Mouse (Mus musculus) forebrain, embryonic 14.5 days (tissue): ENCODE data around the gene Cfap298. TPM values are rescaled to one million over a fixed set of nuclear protein-coding genes. Genes with fewer than 3 reads are reported as not detected.

Experiments
- ATAC-seq: fragments of 200-750 bp; cut with Nextera tagmentation; 2 replicates; pipeline ENCODE4 v1.8.0; 2017; ENCODE audit warnings: mild to moderate bottlenecking, moderate library complexity
- DNase-seq: peaks from one replicate; pipeline ENCODE4 v3.0.0-alpha.2; 2015; ENCODE audit warnings: low spot score
- H3K27ac ChIP-seq: fragments of 300-500 bp; sonication (generic); 2 replicates; pipeline ENCODE4 v1.5.1; 2014; ENCODE audit warnings: low read depth, mild to moderate bottlenecking, control low read depth, low read length, moderate library complexity
- H3K27me3 ChIP-seq: fragments of 300-500 bp; sonication (generic); replicated peaks from 2 replicates; pipeline ENCODE4 v1.6.1; 2014; ENCODE audit warnings: low read length, control low read depth, mixed read lengths; ENCODE audit not compliant: control insufficient read depth, insufficient read depth
- H3K36me3 ChIP-seq: fragments of 300-500 bp; sonication (generic); 2 replicates; pipeline ENCODE4 v1.6.1; 2014; ENCODE audit warnings: low read length, control low read depth; ENCODE audit not compliant: control insufficient read depth, insufficient read depth
- H3K4me1 ChIP-seq: fragments of 300-500 bp; sonication (generic); 2 replicates; pipeline ENCODE4 v1.6.1; 2014; ENCODE audit warnings: antibody characterized with exemption, low read length, control low read depth; ENCODE audit not compliant: control insufficient read depth, insufficient read depth
- H3K4me2 ChIP-seq: fragments of 300-500 bp; sonication (generic); 2 replicates; pipeline ENCODE4 v1.6.1; 2014; ENCODE audit warnings: mild to moderate bottlenecking, control low read depth, low read length
- H3K4me3 ChIP-seq: fragments of 300-500 bp; sonication (generic); 2 replicates; pipeline ENCODE4 v1.5.1; 2014; ENCODE audit warnings: low read depth, low read length, control low read depth
- H3K9ac ChIP-seq: fragments of 300-500 bp; sonication (generic); 2 replicates; pipeline ENCODE4 v1.6.1; 2014; ENCODE audit warnings: mild to moderate bottlenecking, low read length, control low read depth, moderate library complexity
- H3K9me3 ChIP-seq: fragments of 300-500 bp; sonication (generic); replicated peaks from 2 replicates; pipeline ENCODE4 v1.6.1; 2016; ENCODE audit warnings: low read length, control low read depth, mixed read lengths; ENCODE audit not compliant: control insufficient read depth
- WGBS: fragments of 180-500 bp; shearing (Covaris S2); extraction: QIAGEN DNeasy Blood & Tissue Kit; methylation state at CpG from one replicate; pipeline ENCODE4 v1.1.7; 2014; 5-methylcytosine and 5-hydroxymethylcytosine counted together
- microRNA-seq: library from miRNA; unstranded; fragments of <30 nt; microRNA quantifications from one replicate; pipeline ENCODE4, GENCODE M21; 2016
- polyA plus RNA-seq: library from polyadenylated mRNA; unstranded; fragments of >200 nt; fragmentation: Nextera tagmentation; extraction: Ambion mirVana; gene quantifications from 2 replicates; pipeline ENCODE4 v1.2.1, GENCODE M21; 2014

The Cfap298 gene
- polyA plus RNA-seq, 1 experiment from 2014 or later = 49.0 TPM

- no peak overlapping the region for H3K4me3 ChIP-seq
Measured at GRCm38 (mm10) chr16:90885351-90885750, 49.6 kb downstream of the Cfap298 start.

GRCm38 (mm10) chr16:90882501-90882977, 52.4 kb downstream of the Cfap298 start:
- 0 out of 2 replicates have a peak, but pooled peaks cover 2% of the 10 kb centered on the region for H3K4me1 ChIP-seq
- H3K9ac ChIP-seq = no peak overlapping the region
- no peak overlapping the region for H3K4me3 ChIP-seq
- H3K27ac ChIP-seq = no peak overlapping the region
- ATAC-seq (0 out of 2 replicates have a peak, but pooled peaks have one; percentile 18), DNase-seq (no peak)
- no peaks in the 10 kb centered on the region for H3K36me3 ChIP-seq
- no peaks in the 10 kb centered on the region for H3K9me3 ChIP-seq
- H3K27me3 ChIP-seq = no peaks in the 10 kb centered on the region
- 59% methylated on average over 8 of the region's 8 CpGs for WGBS
- no peak overlapping the region for H3K4me2 ChIP-seq

More at GRCm38 (mm10) chr16:90885351-90885750, 49.6 kb downstream of the Cfap298 start:
- H3K9ac ChIP-seq = no peak overlapping the region
- 82% methylated on average over 2 of the region's 2 CpGs for WGBS
- DNase-seq = no peak
- H3K4me1 ChIP-seq = 0 out of 2 replicates have a peak, but pooled peaks cover 2% of the 10 kb centered on the region
- H3K9me3 ChIP-seq = no peaks in the 10 kb centered on the region
- no peaks in the 10 kb centered on the region for H3K27me3 ChIP-seq
- no peak overlapping the region for H3K27ac ChIP-seq
- no peaks in the 10 kb centered on the region for H3K36me3 ChIP-seq
- H3K4me2 ChIP-seq = no peak overlapping the region
- no peak for ATAC-seq

- no peaks in the 10 kb centered on the region for H3K9me3 ChIP-seq
- H3K4me3 ChIP-seq = no peak overlapping the region
- no peaks in the 10 kb centered on the region for H3K36me3 ChIP-seq
- H3K27me3 ChIP-seq = no peaks in the 10 kb centered on the region
- no peak overlapping the region for H3K4me2 ChIP-seq
- WGBS = 91% methylated on average over 3 of the region's 3 CpGs
- H3K27ac ChIP-seq = no peak overlapping the region
- ATAC-seq (no peak), DNase-seq (no peak)
- no peaks in the 10 kb centered on the region for H3K4me1 ChIP-seq
- H3K9ac ChIP-seq = no peak overlapping the region
Measured at GRCm38 (mm10) chr16:90878135-90878860, 56.6 kb downstream of the Cfap298 start.

Small RNAs within 50 kb of the gene (microRNA-seq; reads per million reads assigned to microRNA genes)
- not detected for gene Gm22933

Other genes with a start within 250 kb of the Cfap298 start
- gene Mis18a, start 207.7 kb downstream of the Cfap298 start, polyA plus RNA-seq = 56.5 and 57.8 TPM in 2 replicates
- 0.23 TPM in 1 of 2 replicates, not detected in the other for gene Mrap, start 196.9 kb downstream of the Cfap298 start, polyA plus RNA-seq
- gene Urb1, start 124.7 kb downstream of the Cfap298 start, polyA plus RNA-seq = 7.0 and 9.7 TPM in 2 replicates
- gene Eva1c, start 108.4 kb downstream of the Cfap298 start, polyA plus RNA-seq = 6.1 and 6.4 TPM in 2 replicates
- 29.7 and 44.4 TPM in 2 replicates for gene Synj1, start 76.2 kb upstream of the Cfap298 start, polyA plus RNA-seq
- gene Paxbp1, start 109.4 kb upstream of the Cfap298 start, polyA plus RNA-seq = 48.1 and 71.6 TPM in 2 replicates
- gene 4932438H23Rik, start 160.0 kb upstream of the Cfap298 start, polyA plus RNA-seq = 0.48 and 1.0 TPM in 2 replicates